Mouse (Mus musculus) hindbrain, embryonic 11.5 days (tissue): ENCODE results near the gene Sesn2. TPM values are rescaled to one million over a fixed set of nuclear protein-coding genes. Genes with fewer than 3 reads are reported as not detected.

Experiments used
- ATAC-seq: fragments of 200-750 bp; cut with Nextera tagmentation; 2 replicates; pipeline ENCODE4 v1.8.0; 2017; ENCODE audit warnings: mild to moderate bottlenecking, moderate TSS enrichment, moderate library complexity; ENCODE audit not compliant: low FRiP score
- DNase-seq: peaks from one replicate; pipeline ENCODE4 v3.0.0-alpha.2; 2015; ENCODE audit warnings: low spot score
- H3K27ac ChIP-seq: fragments of 300-500 bp; sonication (generic); 2 replicates; pipeline ENCODE4 v1.5.1; 2014; ENCODE audit warnings: mild to moderate bottlenecking, low read depth, low read length
- H3K27me3 ChIP-seq: fragments of 300-500 bp; sonication (generic); 2 replicates; pipeline ENCODE4 v1.6.1; 2014; ENCODE audit warnings: mild to moderate bottlenecking, low read length, moderate library complexity, mixed read lengths; ENCODE audit not compliant: control insufficient read depth, insufficient read depth
- H3K36me3 ChIP-seq: fragments of 300-500 bp; sonication (generic); 2 replicates; pipeline ENCODE4 v1.6.1; 2014; ENCODE audit warnings: mild to moderate bottlenecking, low read length, moderate library complexity, mixed read lengths; ENCODE audit not compliant: control insufficient read depth, insufficient read depth
- H3K4me1 ChIP-seq: fragments of 300-500 bp; sonication (generic); replicated peaks from 2 replicates; pipeline ENCODE4 v1.6.1; 2014; ENCODE audit warnings: low read length, mixed read lengths; ENCODE audit not compliant: control insufficient read depth, insufficient read depth
- H3K4me2 ChIP-seq: fragments of 300-500 bp; sonication (generic); replicated peaks from 2 replicates; pipeline ENCODE4 v1.6.1; 2014; ENCODE audit warnings: mild to moderate bottlenecking, low read depth, low read length
- H3K4me3 ChIP-seq: fragments of 300-500 bp; sonication (generic); 2 replicates; pipeline ENCODE4 v1.5.1; 2014; ENCODE audit warnings: low read depth, low read length
- H3K9ac ChIP-seq: fragments of 300-500 bp; sonication (generic); 2 replicates; pipeline ENCODE4 v1.6.1; 2014; ENCODE audit warnings: low read depth, low read length
- H3K9me3 ChIP-seq: fragments of 300-500 bp; sonication (generic); 2 replicates; pipeline ENCODE4 v1.6.1; 2016; ENCODE audit warnings: low read length; ENCODE audit not compliant: control insufficient read depth
- WGBS: fragments of 180-500 bp; shearing (Covaris S2); extraction: QIAGEN DNeasy Blood & Tissue Kit; methylation state at CpG from one replicate; pipeline ENCODE4 v1.1.7; 2014; 5-methylcytosine and 5-hydroxymethylcytosine counted together
- polyA plus RNA-seq: library from polyadenylated mRNA; unstranded; fragments of >200 nt; fragmentation: Nextera tagmentation; extraction: Ambion mirVana; gene quantifications from 2 replicates; pipeline ENCODE4 v1.2.1, GENCODE M21; 2014

Sesn2 gene
- polyA plus RNA-seq, 1 experiment from 2014 or later, result 7.4 TPM

- no peak overlapping the region for H3K27ac ChIP-seq
- ATAC-seq (no peak), DNase-seq (no peak)
- H3K4me2 ChIP-seq, result no peak overlapping the region
- no peaks in the 10 kb centered on the region for H3K27me3 ChIP-seq
- no peak overlapping the region for H3K9ac ChIP-seq
- H3K4me1 ChIP-seq, result no peaks in the 10 kb centered on the region
- no peaks in the 10 kb centered on the region for H3K9me3 ChIP-seq
- 81% methylated on average over 13 of the region's 13 CpGs for WGBS
- no peaks in the 10 kb centered on the region for H3K36me3 ChIP-seq
- no peak overlapping the region for H3K4me3 ChIP-seq
Measured at GRCm38 (mm10) chr4:132475895-132476878, 34.1 kb downstream of the Sesn2 start.

GRCm38 (mm10) chr4:132474631-132475030, 35.7 kb downstream of the Sesn2 start:
- no peaks in the 10 kb centered on the region for H3K36me3 ChIP-seq
- H3K9me3 ChIP-seq, result no peaks in the 10 kb centered on the region
- H3K27me3 ChIP-seq, result no peaks in the 10 kb centered on the region
- no peak for ATAC-seq
- no peaks in the 10 kb centered on the region for H3K4me1 ChIP-seq
- no peak overlapping the region for H3K27ac ChIP-seq
- H3K9ac ChIP-seq, result no peak overlapping the region
- WGBS, result 87% methylated on average over 4 of the region's 4 CpGs
- no peak for DNase-seq
- H3K4me3 ChIP-seq, result no peak overlapping the region
- no peak overlapping the region for H3K4me2 ChIP-seq

- H3K4me1 ChIP-seq, result no peaks in the 10 kb centered on the region
- ATAC-seq, result no peak
Measured at GRCm38 (mm10) chr4:132473411-132473810, 36.9 kb downstream of the Sesn2 start.

GRCm38 (mm10) chr4:132469873-132470272, 40.4 kb downstream of the Sesn2 start:
- Histone ChIP-seq H3K27ac (no peak overlapping the region), H3K36me3 (no peaks in the 10 kb centered on the region), H3K9me3 (no peaks in the 10 kb centered on the region), H3K27me3 (no peaks in the 10 kb centered on the region), H3K4me3 (no peak overlapping the region), H3K4me1 (no peaks in the 10 kb centered on the region), H3K4me2 (no peak overlapping the region), H3K9ac (no peak overlapping the region)
- 28% methylated on average over 3 of the region's 3 CpGs for WGBS
- no peak for DNase-seq
- no peak for ATAC-seq

More at GRCm38 (mm10) chr4:132473411-132473810, 36.9 kb downstream of the Sesn2 start:
- 93% methylated on average over 9 of the region's 9 CpGs for WGBS
- no peaks in the 10 kb centered on the region for H3K9me3 ChIP-seq
- no peak overlapping the region for H3K9ac ChIP-seq
- H3K4me3 ChIP-seq, result no peak overlapping the region
- no peak overlapping the region for H3K27ac ChIP-seq
- no peaks in the 10 kb centered on the region for H3K27me3 ChIP-seq
- no peak for DNase-seq
- H3K4me2 ChIP-seq, result no peak overlapping the region
- H3K36me3 ChIP-seq, result no peaks in the 10 kb centered on the region

- Histone ChIP-seq H3K36me3 (peaks cover 3% of the 10 kb centered on the region; the same call in 1 of the 2 replicates), H3K4me1 (no peaks in the 10 kb centered on the region; the same call in 1 of the 2 replicates), H3K4me3 (peak overlapping the region; percentile 83), H3K27me3 (no peaks in the 10 kb centered on the region), H3K9ac (peak overlapping the region; percentile 44; the same call in 1 of the 2 replicates), H3K9me3 (no peaks in the 10 kb centered on the region), H3K4me2 (peak overlapping the region; percentile 23), H3K27ac (no peak overlapping the region)
- DNase-seq, result no peak
- WGBS, result 2% methylated on average over 5 of the region's 5 CpGs
- no peak for ATAC-seq
Measured at GRCm38 (mm10) chr4:132464255-132464613, 46.1 kb downstream of the Sesn2 start.

- Histone ChIP-seq H3K27me3 (no peaks in the 10 kb centered on the region), H3K27ac (no peak within 1 kb of the TSS), H3K9me3 (no peaks in the 10 kb centered on the region), H3K4me2 (peak within 1 kb of the TSS; percentile 79), H3K4me3 (peak within 1 kb of the TSS; percentile 83), H3K9ac (peak within 1 kb of the TSS; percentile 74), H3K36me3 (peaks cover 3% of the 10 kb centered on the region; the same call in 1 of the 2 replicates), H3K4me1 (no peaks in the 10 kb centered on the region; the same call in 1 of the 2 replicates)
- under 1% methylated on average over 44 of the region's 44 CpGs for WGBS
- peak; percentile 96 for DNase-seq
- peak; percentile 91 for ATAC-seq
Measured at GRCm38 (mm10) chr4:132463430-132464254, 46.7 kb downstream of the Sesn2 start, which contains the start of gene Med18. TSS of gene Med18 (minus strand) at chr4:132463921.

- Histone ChIP-seq H3K4me1 (no peaks in the 10 kb centered on the region; the same call in 1 of the 2 replicates), H3K27me3 (no peaks in the 10 kb centered on the region), H3K4me2 (peak overlapping the region; percentile 79), H3K27ac (no peak overlapping the region), H3K4me3 (peak overlapping the region; percentile 83), H3K9ac (peak overlapping the region; percentile 74), H3K36me3 (peaks cover 7% of the 10 kb centered on the region; the same call in 1 of the 2 replicates), H3K9me3 (no peaks in the 10 kb centered on the region)
- 16% methylated on average over 11 of the region's 11 CpGs for WGBS
- ATAC-seq, result no peak
- DNase-seq, result no peak
Measured at GRCm38 (mm10) chr4:132462836-132463235, 47.5 kb downstream of the Sesn2 start.

- Histone ChIP-seq H3K27ac (no peak overlapping the region), H3K4me1 (no peaks in the 10 kb centered on the region; the same call in 1 of the 2 replicates), H3K9me3 (no peaks in the 10 kb centered on the region), H3K36me3 (peaks cover 10% of the 10 kb centered on the region; the same call in 1 of the 2 replicates), H3K4me3 (no peak overlapping the region), H3K9ac (no peak overlapping the region), H3K27me3 (no peaks in the 10 kb centered on the region), H3K4me2 (no peak overlapping the region)
- WGBS, result 93% methylated on average over 8 of the region's 8 CpGs
- ATAC-seq (no peak), DNase-seq (no peak)
Measured at GRCm38 (mm10) chr4:132460225-132460624, 50.1 kb downstream of the Sesn2 start.
